Mouse (Mus musculus) layer of hippocampus, adult 6 months (tissue): ENCODE results near the gene Rbm12. TPM values are rescaled to one million over a fixed set of nuclear protein-coding genes. Genes with fewer than 3 reads are reported as not detected.

ENCODE experiments used
- long read RNA-seq, 2 experiments: library from polyadenylated mRNA; unstranded; transcript quantifications; one replicate each; pipeline ENCODE4 v2.0.0; 2019 to 2020
- polyA plus RNA-seq: library from polyadenylated mRNA; unstranded; fragments of <200 nt; fragmentation: Nextera tagmentation; gene quantifications from 2 replicates; pipeline ENCODE4 v1.2.3, GENCODE M21; 2021

The Rbm12 gene
- 8.5 and 9.2 TPM in 2 replicates for polyA plus RNA-seq
- long read RNA-seq, experiment 1, full-length matches to known transcripts: 13 of 19 reads
- long read RNA-seq, experiment 1, partial matches to known transcripts: 0 of 19 reads
- long read RNA-seq, experiment 1, other reads (novel, unspliced or antisense): 6 of 19 reads
- long read RNA-seq, experiment 2, full-length matches to known transcripts: 54 of 63 reads
- long read RNA-seq, experiment 2, partial matches to known transcripts: 0 of 63 reads
- long read RNA-seq, experiment 2, other reads (novel, unspliced or antisense): 9 of 63 reads

GRCm38 (mm10) chr2:156111358-156112079, at the start of gene Rbm12, which contains the start of gene Cpne1:
TSS of gene Rbm12 (minus strand) at chr2:156111978.
TSS of gene Cpne1 (minus strand) at chr2:156111965.

GRCm38 (mm10) chr2:156143953-156144724, 32.4 kb upstream of the Rbm12 start, which contains the start of the genes Romo1 and Nfs1:
TSS of gene Romo1 (plus strand) at chr2:156144039.
TSS of gene Nfs1 (minus strand) at chr2:156144186.

DNA sequence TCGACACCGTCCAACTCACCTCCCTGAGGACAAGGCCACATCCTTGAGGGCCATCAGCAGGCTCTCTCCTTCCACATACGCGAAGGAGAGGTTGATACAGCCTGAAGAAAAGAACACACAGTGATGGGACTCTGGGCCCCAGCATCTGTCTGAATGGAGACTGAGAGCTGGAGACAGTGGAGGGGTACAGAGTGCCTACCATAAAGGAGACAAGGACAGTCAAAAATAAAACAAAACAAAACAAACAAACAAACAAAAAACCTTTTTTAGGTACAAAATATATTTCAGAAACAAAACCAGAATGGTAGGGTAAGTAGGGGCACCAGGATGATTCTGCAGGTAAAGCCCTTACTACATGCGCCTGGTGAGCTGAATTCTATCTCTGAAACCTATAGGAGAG, 15.2 kb upstream of the Rbm12 start, which contains the start of gene Gm28036:
Gm28036 (minus strand) TSS at position 101 of the 400 bp plus-strand sequence.

GRCm38 (mm10) chr2:156065099-156066041, 46.4 kb downstream of the Rbm12 start, which contains the start of gene Spag4:
TSS of gene Spag4 (plus strand) at chr2:156065175.

DNA sequence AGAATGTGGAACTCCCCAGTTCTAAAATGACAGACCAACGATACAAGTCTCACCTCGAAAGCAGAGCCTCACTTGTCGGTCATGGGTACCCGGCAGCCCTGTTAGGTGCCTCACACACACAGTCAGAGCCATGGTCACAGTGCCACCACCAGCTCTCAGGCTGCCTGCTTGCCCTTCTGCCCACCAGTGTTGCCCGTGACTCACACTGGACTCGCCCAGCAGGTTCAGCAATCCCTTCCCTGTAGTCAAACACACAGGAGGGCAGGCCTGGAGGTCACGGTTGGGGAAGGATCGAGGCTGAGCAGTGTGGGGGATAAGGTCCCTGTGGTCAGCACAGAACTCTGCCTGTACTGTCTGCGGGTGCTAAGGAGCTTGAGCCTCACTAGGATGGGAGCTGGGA, 59.0 kb downstream of the Rbm12 start, which contains the start of gene Fer1l4:
Fer1l4 (minus strand) TSS at position 132 of the 400 bp plus-strand sequence.

Other genes starting within 250 kb of the Rbm12 start
- gene Uqcc1, start 181.7 kb downstream of the Rbm12 start, polyA plus RNA-seq: 68.7 and 69.3 TPM in 2 replicates
- not detected in 2 replicates for gene Gm15557, start 171.2 kb downstream of the Rbm12 start, polyA plus RNA-seq
- 0.09 and 0.51 TPM in 2 replicates for gene Gdf5, start 166.6 kb downstream of the Rbm12 start, polyA plus RNA-seq
- 4.6 and 4.7 TPM in 2 replicates for gene Cep250, start 155.5 kb downstream of the Rbm12 start, polyA plus RNA-seq
- gene 6430550D23Rik, start 104.0 kb downstream of the Rbm12 start, polyA plus RNA-seq: 0.35 and 0.45 TPM in 2 replicates
- gene Ergic3, start 103.9 kb downstream of the Rbm12 start, polyA plus RNA-seq: 459 and 479 TPM in 2 replicates
- not detected in 2 replicates for gene Fer1l4, start 59.0 kb downstream of the Rbm12 start, polyA plus RNA-seq
- 2.9 and 3.6 TPM in 2 replicates for gene Spag4, start 46.8 kb downstream of the Rbm12 start, polyA plus RNA-seq
- gene Cpne1, start within 50 bp of the Rbm12 start, polyA plus RNA-seq: 12.4 and 13.4 TPM in 2 replicates
- gene Gm28036, start 15.1 kb upstream of the Rbm12 start, polyA plus RNA-seq: 6.0 and 6.5 TPM in 2 replicates
- gene Romo1, start 32.1 kb upstream of the Rbm12 start, polyA plus RNA-seq: 600 and 732 TPM in 2 replicates
- 56.4 and 61.8 TPM in 2 replicates for gene Nfs1, start 32.2 kb upstream of the Rbm12 start, polyA plus RNA-seq
- 239 and 242 TPM in 2 replicates for gene Rbm39, start 68.3 kb upstream of the Rbm12 start, polyA plus RNA-seq
- 57.9 and 97.0 TPM in 2 replicates for gene Phf20, start 84.5 kb upstream of the Rbm12 start, polyA plus RNA-seq
- 7.9 and 9.4 TPM in 2 replicates for gene Cnbd2, start 200.3 kb upstream of the Rbm12 start, polyA plus RNA-seq
- gene Scand1, start 200.7 kb upstream of the Rbm12 start, polyA plus RNA-seq: 138 and 165 TPM in 2 replicates